Mouse (Mus musculus) neural tube, embryonic 11.5 days (tissue): ENCODE measurements around the gene Pgghg. TPM values are rescaled to one million over a fixed set of nuclear protein-coding genes. Genes with fewer than 3 reads are reported as not detected.

ENCODE experiments used
- ATAC-seq: fragments of 200-750 bp; cut with Nextera tagmentation; 2 replicates; pipeline ENCODE4 v1.8.0; 2017; ENCODE audit warnings: moderate number of reproducible peaks, mild to moderate bottlenecking, moderate TSS enrichment, moderate library complexity; ENCODE audit not compliant: insufficient read depth, low FRiP score, low TSS enrichment
- DNase-seq: peaks from one replicate; pipeline ENCODE4 v3.0.0-alpha.2; 2015; ENCODE audit warnings: low spot score
- H3K27ac ChIP-seq: fragments of 300-500 bp; sonication (generic); 2 replicates; pipeline ENCODE4 v1.5.1; 2014; ENCODE audit warnings: low read depth, mild to moderate bottlenecking, low read length
- H3K27me3 ChIP-seq: fragments of 300-500 bp; sonication (generic); 2 replicates; pipeline ENCODE4 v1.6.1; 2014; ENCODE audit warnings: mild to moderate bottlenecking, low read length, mixed read lengths; ENCODE audit not compliant: control insufficient read depth, insufficient read depth
- H3K36me3 ChIP-seq: fragments of 300-500 bp; sonication (generic); 2 replicates; pipeline ENCODE4 v1.6.1; 2014; ENCODE audit warnings: mild to moderate bottlenecking, low read length, moderate library complexity, mixed read lengths; ENCODE audit not compliant: control insufficient read depth, insufficient read depth
- H3K4me1 ChIP-seq: fragments of 300-500 bp; sonication (generic); 2 replicates; pipeline ENCODE4 v1.6.1; 2014; ENCODE audit warnings: low read length, mixed read lengths; ENCODE audit not compliant: control insufficient read depth, insufficient read depth
- H3K4me2 ChIP-seq: fragments of 300-500 bp; sonication (generic); 2 replicates; pipeline ENCODE4 v1.6.1; 2014; ENCODE audit warnings: low read depth, mild to moderate bottlenecking, moderate library complexity
- H3K4me3 ChIP-seq: fragments of 300-500 bp; sonication (generic); 2 replicates; pipeline ENCODE4 v1.5.1; 2014; ENCODE audit warnings: low read depth, low read length
- H3K9ac ChIP-seq: fragments of 300-500 bp; sonication (generic); 2 replicates; pipeline ENCODE4 v1.6.1; 2014; ENCODE audit warnings: mild to moderate bottlenecking, low read length
- H3K9me3 ChIP-seq: fragments of 300-500 bp; sonication (generic); 2 replicates; pipeline ENCODE4 v1.6.1; 2016; ENCODE audit warnings: low read length; ENCODE audit not compliant: control insufficient read depth
- WGBS: fragments of 180-500 bp; shearing (Covaris S2); extraction: QIAGEN DNeasy Blood & Tissue Kit; methylation state at CpG from one replicate; pipeline ENCODE4 v1.1.7; 2014; 5-methylcytosine and 5-hydroxymethylcytosine counted together
- polyA plus RNA-seq: library from polyadenylated mRNA; unstranded; fragments of >200 nt; fragmentation: Nextera tagmentation; extraction: Ambion mirVana; gene quantifications from 2 replicates; pipeline ENCODE4 v1.2.1, GENCODE M21; 2014

The Pgghg gene
- polyA plus RNA-seq, 1 experiment from 2014 or later: 15.8 TPM

GRCm38 (mm10) chr7:140920418-140921029 lies 20.7 kb upstream of the Pgghg start, which contains the start of gene Nlrp6:
Gene Nlrp6, plus strand, starts transcription at chr7:140920902.
- Histone ChIP-seq H3K27ac (no peak within 1 kb of the TSS), H3K36me3 (no peaks in the 10 kb centered on the region), H3K4me1 (peaks cover 9% of the 10 kb centered on the region), H3K9me3 (no peaks in the 10 kb centered on the region), H3K4me3 (no peak within 1 kb of the TSS), H3K4me2 (no peak within 1 kb of the TSS; the same call in 1 of the 2 replicates), H3K9ac (no peak within 1 kb of the TSS), H3K27me3 (peaks cover 44% of the 10 kb centered on the region)
- DNase-seq (no peak), ATAC-seq (no peak)
- 82% methylated on average over 8 of the region's 8 CpGs for WGBS

DNA sequence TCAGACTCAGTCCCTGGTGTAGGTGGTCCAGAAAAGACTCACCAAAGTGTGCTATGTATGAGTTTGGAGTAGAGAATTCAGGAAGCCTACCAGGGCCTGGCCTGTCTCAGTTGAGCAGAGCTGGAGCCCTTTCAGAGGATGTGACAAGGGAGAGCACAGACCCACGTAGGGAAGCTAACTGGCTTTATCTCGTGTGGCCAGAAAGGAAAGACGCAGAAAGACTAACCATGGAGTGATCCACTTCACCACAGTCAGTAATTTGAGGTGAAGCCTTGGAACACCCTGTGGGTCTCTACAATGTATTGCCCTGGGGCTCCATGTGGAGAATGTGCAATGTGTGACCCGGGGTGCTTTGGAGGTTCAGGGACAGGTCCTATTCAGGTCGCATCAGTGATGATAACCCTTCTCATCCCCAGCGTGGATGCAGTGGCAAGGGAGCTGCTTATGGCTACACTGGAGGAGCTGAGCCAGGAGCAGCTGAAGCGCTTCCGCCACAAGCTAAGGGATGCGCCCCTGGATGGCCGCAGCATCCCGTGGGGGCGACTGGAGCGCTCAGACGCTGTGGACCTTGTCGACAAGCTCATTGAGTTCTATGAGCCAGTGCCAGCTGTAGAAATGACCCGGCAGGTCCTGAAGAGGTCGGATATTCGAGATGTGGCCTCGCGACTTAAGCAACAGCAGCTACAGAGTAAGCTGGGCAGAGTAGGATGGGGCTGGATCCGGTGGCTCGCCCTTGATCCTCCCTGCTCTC lies 19.8 kb upstream of the Pgghg start:
- Histone ChIP-seq H3K4me2 (peak overlapping the region; percentile 60; the same call in 1 of the 2 replicates), H3K4me3 (no peak overlapping the region), H3K4me1 (peaks cover 9% of the 10 kb centered on the region), H3K9ac (no peak overlapping the region), H3K36me3 (no peaks in the 10 kb centered on the region), H3K27ac (no peak overlapping the region), H3K27me3 (peaks cover 44% of the 10 kb centered on the region), H3K9me3 (no peaks in the 10 kb centered on the region)
- 28% methylated on average over 22 of the region's 22 CpGs for WGBS
- ATAC-seq: no peak
- no peak for DNase-seq

DNA sequence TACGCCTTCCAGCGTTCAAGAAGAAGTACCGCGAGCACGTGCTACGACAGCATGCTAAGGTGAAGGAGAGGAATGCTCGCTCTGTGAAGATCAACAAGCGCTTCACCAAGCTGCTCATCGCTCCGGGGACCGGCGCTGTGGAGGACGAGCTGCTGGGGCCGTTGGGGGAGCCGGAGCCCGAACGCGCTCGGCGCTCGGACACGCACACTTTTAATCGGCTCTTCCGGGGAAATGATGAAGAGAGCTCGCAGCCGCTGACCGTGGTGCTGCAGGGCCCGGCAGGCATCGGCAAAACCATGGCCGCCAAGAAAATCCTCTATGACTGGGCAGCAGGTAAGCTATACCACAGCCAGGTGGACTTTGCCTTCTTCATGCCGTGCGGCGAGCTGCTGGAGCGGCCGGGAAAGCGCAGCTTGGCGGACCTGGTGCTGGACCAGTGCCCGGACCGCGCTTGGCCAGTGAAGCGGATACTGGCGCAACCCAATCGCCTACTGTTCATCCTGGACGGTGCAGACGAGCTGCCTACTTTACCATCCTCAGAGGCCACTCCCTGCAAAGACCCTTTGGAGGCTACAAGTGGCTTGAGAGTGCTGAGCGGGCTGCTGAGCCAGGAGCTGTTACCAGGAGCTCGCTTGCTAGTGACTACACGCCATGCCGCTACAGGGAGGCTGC lies 18.7 kb upstream of the Pgghg start:
- DNase-seq: peak; percentile 50
- H3K36me3 ChIP-seq: no peaks in the 10 kb centered on the region
- H3K27ac ChIP-seq: no peak overlapping the region
- H3K4me1 ChIP-seq: peaks cover 9% of the 10 kb centered on the region
- H3K27me3 ChIP-seq: peaks cover 44% of the 10 kb centered on the region
- WGBS: 1% methylated on average over 49 of the region's 49 CpGs
- no peaks in the 10 kb centered on the region for H3K9me3 ChIP-seq
- H3K9ac ChIP-seq: peak overlapping the region; percentile 5; the same call in 1 of the 2 replicates
- peak overlapping the region; percentile 34 for H3K4me3 ChIP-seq
- no peak for ATAC-seq
- peak overlapping the region; percentile 60 for H3K4me2 ChIP-seq

DNA sequence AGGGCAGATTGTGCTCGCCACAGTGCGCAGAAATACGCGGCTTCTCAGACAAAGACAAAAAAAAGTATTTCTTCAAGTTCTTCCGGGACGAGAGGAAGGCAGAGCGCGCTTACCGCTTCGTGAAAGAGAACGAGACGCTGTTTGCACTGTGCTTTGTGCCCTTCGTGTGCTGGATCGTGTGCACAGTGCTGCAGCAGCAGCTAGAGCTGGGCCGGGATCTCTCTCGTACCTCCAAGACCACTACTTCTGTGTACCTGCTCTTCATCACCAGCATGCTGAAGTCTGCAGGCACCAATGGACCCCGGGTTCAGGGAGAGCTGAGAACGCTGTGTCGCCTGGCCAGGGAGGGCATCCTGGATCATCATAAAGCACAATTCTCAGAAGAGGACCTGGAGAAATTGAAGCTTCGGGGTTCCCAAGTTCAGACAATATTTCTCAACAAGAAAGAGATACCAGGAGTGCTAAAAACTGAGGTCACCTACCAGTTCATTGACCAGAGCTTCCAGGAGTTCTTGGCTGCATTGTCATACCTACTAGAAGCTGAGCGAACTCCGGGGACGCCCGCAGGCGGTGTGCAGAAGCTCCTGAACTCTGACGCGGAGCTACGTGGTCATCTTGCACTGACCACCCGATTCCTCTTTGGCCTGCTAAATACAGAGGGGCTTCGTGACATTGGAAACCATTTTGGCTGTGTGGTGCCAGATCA lies 18.0 kb upstream of the Pgghg start:
- Histone ChIP-seq H3K9ac (no peak overlapping the region; the same call in 1 of the 2 replicates), H3K27ac (no peak overlapping the region), H3K9me3 (no peaks in the 10 kb centered on the region), H3K36me3 (no peaks in the 10 kb centered on the region), H3K27me3 (peaks cover 44% of the 10 kb centered on the region), H3K4me2 (peak overlapping the region; percentile 60), H3K4me1 (peaks cover 9% of the 10 kb centered on the region), H3K4me3 (peak overlapping the region; percentile 34)
- 23% methylated on average over 30 of the region's 30 CpGs for WGBS
- ATAC-seq (no peak), DNase-seq (no peak)

GRCm38 (mm10) chr7:140927181-140927580 lies 14.0 kb upstream of the Pgghg start:
- Histone ChIP-seq H3K4me1 (peaks cover 7% of the 10 kb centered on the region), H3K9ac (no peak overlapping the region), H3K4me3 (no peak overlapping the region), H3K27ac (no peak overlapping the region), H3K4me2 (no peak overlapping the region), H3K36me3 (no peaks in the 10 kb centered on the region), H3K27me3 (peaks cover 20% of the 10 kb centered on the region), H3K9me3 (no peaks in the 10 kb centered on the region)
- 87% methylated on average over 6 of the region's 6 CpGs for WGBS
- no peak for ATAC-seq
- no peak for DNase-seq

- H3K9ac ChIP-seq: no peak overlapping the region
- no peaks in the 10 kb centered on the region for H3K36me3 ChIP-seq
- no peaks in the 10 kb centered on the region for H3K27me3 ChIP-seq
- no peak overlapping the region for H3K4me2 ChIP-seq
- 40% methylated on average over 3 of the region's 3 CpGs for WGBS
- H3K9me3 ChIP-seq: no peaks in the 10 kb centered on the region
- H3K4me1 ChIP-seq: peaks cover 10% of the 10 kb centered on the region
- no peak overlapping the region for H3K4me3 ChIP-seq
- DNase-seq: no peak
- H3K27ac ChIP-seq: no peak overlapping the region
- no peak for ATAC-seq
Observed at GRCm38 (mm10) chr7:140938436-140938835, 2.8 kb upstream of the Pgghg start.

DNA sequence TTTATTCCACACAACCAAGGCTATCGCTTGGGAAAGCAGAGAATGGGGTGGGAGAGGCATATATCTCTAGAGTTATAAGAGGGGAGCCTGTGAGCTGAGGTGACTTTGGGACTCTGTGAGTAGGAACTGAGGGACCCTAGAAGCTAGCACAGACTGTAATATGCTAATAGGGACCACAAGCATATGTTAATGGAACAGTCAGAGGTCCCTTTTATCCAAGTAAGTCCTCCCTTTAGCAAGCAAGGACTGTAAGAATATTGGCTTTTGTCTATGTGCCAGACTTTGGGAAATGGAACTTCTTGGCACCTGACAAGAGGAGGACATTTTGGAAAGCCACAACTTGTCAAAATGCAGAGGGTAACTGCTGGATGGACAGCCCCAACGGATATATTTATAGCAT lies 2.3 kb upstream of the Pgghg start:
- Histone ChIP-seq H3K9ac (no peak overlapping the region), H3K36me3 (no peaks in the 10 kb centered on the region), H3K27me3 (no peaks in the 10 kb centered on the region), H3K4me3 (no peak overlapping the region), H3K9me3 (no peaks in the 10 kb centered on the region), H3K4me1 (peaks cover 10% of the 10 kb centered on the region), H3K4me2 (no peak overlapping the region), H3K27ac (no peak overlapping the region)
- no peak for DNase-seq
- 21% methylated on average over 2 of the region's 2 CpGs for WGBS
- no peak for ATAC-seq

DNA sequence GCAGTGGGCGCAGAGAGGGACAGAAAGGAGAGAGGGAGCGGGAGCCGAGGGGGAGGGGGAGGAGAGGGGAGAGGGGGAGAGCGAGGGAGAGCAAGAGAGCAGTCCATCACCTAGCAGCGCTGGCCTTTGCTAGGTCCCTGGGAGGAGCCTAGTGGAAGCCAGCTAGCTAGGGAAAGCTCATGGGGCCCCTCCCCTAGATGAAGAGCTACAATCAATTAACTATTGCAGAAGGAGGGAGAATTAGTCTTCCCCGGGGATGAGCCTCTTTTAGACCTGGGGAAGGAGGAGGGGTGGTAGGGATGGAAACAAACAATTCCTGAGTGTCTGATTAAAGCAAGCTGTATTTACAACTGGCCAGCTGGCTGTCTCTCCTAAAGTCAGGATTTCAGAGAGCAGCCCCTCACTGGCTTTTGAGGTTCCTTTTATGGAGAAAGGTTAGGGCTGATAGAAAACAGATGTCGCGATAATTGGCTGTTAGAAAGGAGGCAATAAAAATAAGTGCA lies 1.5 kb upstream of the Pgghg start:
- no peaks in the 10 kb centered on the region for H3K9me3 ChIP-seq
- H3K4me2 ChIP-seq: no peak overlapping the region
- H3K27ac ChIP-seq: no peak overlapping the region
- ATAC-seq: no peak
- 1% methylated on average over 8 of the region's 8 CpGs for WGBS
- H3K27me3 ChIP-seq: no peaks in the 10 kb centered on the region
- no peak overlapping the region for H3K4me3 ChIP-seq
- H3K9ac ChIP-seq: no peak overlapping the region
- H3K4me1 ChIP-seq: peaks cover 10% of the 10 kb centered on the region
- no peaks in the 10 kb centered on the region for H3K36me3 ChIP-seq
- DNase-seq: peak; percentile 45
